Mouse (Mus musculus) midbrain, embryonic 16.5 days (tissue): ENCODE measurements around the gene 1700028J19Rik. TPM values are rescaled to one million over a fixed set of nuclear protein-coding genes. Genes with fewer than 3 reads are reported as not detected.
"Not testable (repeated sequence)": the region's sequence is repeated elsewhere in the genome, so short reads cannot be mapped to it uniquely, and the experiment has no call there.

ENCODE experiments used
- ATAC-seq: fragments of 200-750 bp; cut with Nextera tagmentation; 2 replicates; pipeline ENCODE4 v1.8.0; 2017; ENCODE audit warnings: moderate TSS enrichment
- H3K27ac ChIP-seq: fragments of 300-500 bp; sonication (generic); 2 replicates; pipeline ENCODE4 v1.5.1; 2014; ENCODE audit warnings: mild to moderate bottlenecking, low read length, mixed read lengths
- H3K27me3 ChIP-seq: fragments of 300-500 bp; sonication (generic); 2 replicates; pipeline ENCODE4 v1.6.1; 2014; ENCODE audit warnings: low read depth, low read length, mixed read lengths; ENCODE audit not compliant: control insufficient read depth, insufficient read depth
- H3K36me3 ChIP-seq: fragments of 300-500 bp; sonication (generic); 2 replicates; pipeline ENCODE4 v1.6.1; 2014; ENCODE audit warnings: mild to moderate bottlenecking, low read length, moderate library complexity, mixed read lengths; ENCODE audit not compliant: control insufficient read depth, insufficient read depth
- H3K4me1 ChIP-seq: fragments of 300-500 bp; sonication (generic); 2 replicates; pipeline ENCODE4 v1.6.1; 2014; ENCODE audit warnings: mild to moderate bottlenecking, low read length, mixed read lengths; ENCODE audit not compliant: control insufficient read depth, insufficient read depth
- H3K4me2 ChIP-seq: fragments of 300-500 bp; sonication (generic); 2 replicates; pipeline ENCODE4 v1.6.1; 2014; ENCODE audit warnings: mild to moderate bottlenecking, low read length, mixed read lengths
- H3K4me3 ChIP-seq: fragments of 300-500 bp; sonication (generic); 2 replicates; pipeline ENCODE4 v1.5.1; 2014; ENCODE audit warnings: low read depth, mild to moderate bottlenecking, low read length, moderate library complexity, mixed read lengths
- H3K9ac ChIP-seq: fragments of 300-500 bp; sonication (generic); 2 replicates; pipeline ENCODE4 v1.6.1; 2014; ENCODE audit warnings: low read depth, low read length, mixed read lengths
- H3K9me3 ChIP-seq: fragments of 300-500 bp; sonication (generic); replicated peaks from 2 replicates; pipeline ENCODE4 v1.6.1; 2014; ENCODE audit warnings: mild to moderate bottlenecking, low read length, mixed read lengths; ENCODE audit not compliant: control insufficient read depth, poor library complexity, severe bottlenecking
- WGBS: fragments of 180-500 bp; shearing (Covaris S2); extraction: QIAGEN DNeasy Blood & Tissue Kit; methylation state at CpG from one replicate; pipeline ENCODE4 v1.1.7; 2014; 5-methylcytosine and 5-hydroxymethylcytosine counted together
- polyA plus RNA-seq: library from polyadenylated mRNA; unstranded; fragments of >200 nt; fragmentation: Nextera tagmentation; extraction: Ambion mirVana; gene quantifications from 2 replicates; pipeline ENCODE4 v1.2.1, GENCODE M21; 2015

The 1700028J19Rik gene
- polyA plus RNA-seq, 1 experiment from 2014 or later, result 1.5 TPM

DNA sequence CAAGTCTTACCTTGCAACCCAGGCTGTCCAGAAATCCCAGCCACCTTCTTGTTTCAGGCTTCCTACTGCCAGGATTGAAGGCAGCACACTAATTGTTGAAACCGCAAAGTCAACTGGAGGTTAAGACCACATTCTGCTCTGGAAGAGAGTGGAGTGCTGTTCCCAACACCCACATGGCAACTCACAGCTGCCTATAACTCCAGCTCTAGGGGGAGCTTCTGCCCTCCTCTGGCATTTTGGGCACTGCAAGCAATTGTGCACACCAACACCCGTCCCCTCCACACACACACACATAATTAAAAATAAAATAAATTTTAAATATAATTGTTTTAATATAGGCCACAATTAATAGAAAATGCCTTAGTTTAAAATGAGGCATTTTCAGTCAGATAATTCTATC, 5.3 kb downstream of the 1700028J19Rik start:
- ATAC-seq, result no peak
- H3K27me3 ChIP-seq, result no peaks in the 10 kb centered on the region
- H3K36me3 ChIP-seq, result no peaks in the 10 kb centered on the region
- H3K9ac ChIP-seq, result no peak overlapping the region
- no peak overlapping the region for H3K4me3 ChIP-seq
- H3K27ac ChIP-seq, result no peak overlapping the region
- peaks cover 7% of the 10 kb centered on the region for H3K4me1 ChIP-seq
- 73% methylated on average over 2 of the region's 2 CpGs for WGBS
- H3K9me3 ChIP-seq, result no peaks in the 10 kb centered on the region
- H3K4me2 ChIP-seq, result no peak overlapping the region

GRCm38 (mm10) chr7:44240712-44241111, 5.8 kb downstream of the 1700028J19Rik start:
- ATAC-seq, result no peak
- WGBS, result 74% methylated on average over 1 of the region's 1 CpGs

GRCm38 (mm10) chr7:44239913-44240312, 6.6 kb downstream of the 1700028J19Rik start:
- WGBS, result 50% methylated on average over 2 of the region's 2 CpGs
- H3K27me3 ChIP-seq, result no peaks in the 10 kb centered on the region
- H3K4me1 ChIP-seq, result no peaks in the 10 kb centered on the region
- H3K27ac ChIP-seq, result no peak overlapping the region
- H3K4me3 ChIP-seq, result no peak overlapping the region
- ATAC-seq, result no peak
- no peak overlapping the region for H3K9ac ChIP-seq
- H3K9me3 ChIP-seq, result no peaks in the 10 kb centered on the region
- no peak overlapping the region for H3K4me2 ChIP-seq
- H3K36me3 ChIP-seq, result no peaks in the 10 kb centered on the region

More at GRCm38 (mm10) chr7:44240712-44241111, 5.8 kb downstream of the 1700028J19Rik start:
- Histone ChIP-seq H3K27ac (no peak overlapping the region), H3K4me2 (no peak overlapping the region), H3K36me3 (no peaks in the 10 kb centered on the region), H3K4me3 (no peak overlapping the region), H3K27me3 (no peaks in the 10 kb centered on the region), H3K9ac (no peak overlapping the region), H3K9me3 (no peaks in the 10 kb centered on the region), H3K4me1 (peaks cover 5% of the 10 kb centered on the region)

DNA sequence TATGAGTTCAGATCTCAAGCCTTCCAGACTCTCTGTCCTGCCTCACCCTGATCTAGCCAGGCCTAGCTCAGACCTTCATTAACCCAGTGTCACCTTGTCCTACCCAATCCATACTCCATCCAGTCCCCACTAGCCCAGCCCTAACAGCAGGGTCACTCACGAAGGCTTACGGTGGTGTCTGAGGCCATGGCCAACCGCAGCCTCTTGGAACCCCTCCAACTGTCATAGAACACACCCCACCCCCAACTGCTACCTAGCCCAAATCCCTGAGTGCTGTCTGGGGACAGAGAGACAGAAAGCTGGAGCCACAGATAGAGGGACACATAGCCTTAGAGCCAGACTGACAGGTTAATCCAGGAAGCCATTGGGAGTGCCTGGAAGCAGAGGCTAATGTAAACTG, 10.6 kb downstream of the 1700028J19Rik start, which contains the start of gene Gm36864:
Gm36864 (plus strand) TSS at position 269 of the 400 bp plus-strand sequence.
- ATAC-seq, result no peak
- WGBS, result 82% methylated on average over 3 of the region's 3 CpGs
- H3K4me1 ChIP-seq, result no peaks in the 10 kb centered on the region
- H3K27me3 ChIP-seq, result no peaks in the 10 kb centered on the region
- H3K27ac ChIP-seq, result no peak within 1 kb of the TSS
- H3K4me3 ChIP-seq, result no peak within 1 kb of the TSS
- no peaks in the 10 kb centered on the region for H3K9me3 ChIP-seq
- H3K9ac ChIP-seq, result no peak within 1 kb of the TSS
- H3K4me2 ChIP-seq, result no peak within 1 kb of the TSS
- no peaks in the 10 kb centered on the region for H3K36me3 ChIP-seq

DNA sequence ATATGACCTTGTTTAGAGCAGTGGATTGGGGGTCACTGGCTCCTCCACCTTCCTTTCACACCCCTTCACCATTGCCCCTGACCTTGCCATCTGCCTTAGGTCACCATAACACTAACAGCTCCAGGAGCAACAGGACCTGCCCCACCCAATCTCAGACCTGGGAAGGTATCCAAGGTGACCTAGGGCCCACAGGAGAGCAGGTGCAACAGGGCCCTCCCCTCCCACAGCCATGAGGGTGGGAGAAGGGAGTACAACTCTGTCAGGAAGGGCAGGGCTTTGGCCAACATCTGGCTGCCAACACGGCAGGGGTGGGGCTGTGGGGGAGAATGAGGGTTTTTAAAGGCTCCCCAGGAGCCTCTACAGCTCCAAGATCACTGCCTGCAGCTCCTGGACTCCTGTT, 21.4 kb downstream of the 1700028J19Rik start, which contains the start of gene Klk1:
Klk1 (plus strand) TSS at position 285 of the 400 bp plus-strand sequence.
- ATAC-seq, result no peak
- Histone ChIP-seq H3K27ac (no peak within 1 kb of the TSS), H3K27me3 (no peaks in the 10 kb centered on the region), H3K4me3 (no peak within 1 kb of the TSS), H3K9me3 (no peaks in the 10 kb centered on the region), H3K4me1 (no peaks in the 10 kb centered on the region), H3K9ac (no peak within 1 kb of the TSS), H3K36me3 (no peaks in the 10 kb centered on the region), H3K4me2 (no peak within 1 kb of the TSS)
- WGBS, result 50% methylated on average over 1 of the region's 1 CpGs

DNA sequence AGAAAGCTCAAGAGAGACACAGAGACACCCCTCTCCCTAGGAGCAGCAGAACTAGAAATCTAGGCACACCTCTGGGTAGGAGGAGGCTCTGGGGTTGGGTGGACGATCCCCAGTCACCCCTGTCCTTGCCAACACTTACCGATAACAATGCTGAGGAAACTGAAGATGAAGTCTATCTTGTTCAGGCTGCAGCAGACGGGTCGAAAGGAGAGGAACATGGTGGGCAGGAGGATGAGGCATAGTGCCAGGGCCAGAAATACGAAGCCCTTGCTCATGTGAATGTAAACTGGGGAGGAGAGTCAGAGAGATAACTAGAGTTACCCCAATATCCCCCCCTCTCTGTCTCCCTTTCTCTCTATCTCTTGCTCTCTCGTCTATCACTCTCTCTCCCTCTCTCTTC, 24.2 kb downstream of the 1700028J19Rik start:
- WGBS, result 78% methylated on average over 6 of the region's 6 CpGs
- ATAC-seq, H3K4me1 ChIP-seq, H3K9ac ChIP-seq, H3K4me3 ChIP-seq, H3K9me3 ChIP-seq, H3K36me3 ChIP-seq, H3K4me2 ChIP-seq, H3K27me3 ChIP-seq, H3K27ac ChIP-seq: not testable (repeated sequence)

DNA sequence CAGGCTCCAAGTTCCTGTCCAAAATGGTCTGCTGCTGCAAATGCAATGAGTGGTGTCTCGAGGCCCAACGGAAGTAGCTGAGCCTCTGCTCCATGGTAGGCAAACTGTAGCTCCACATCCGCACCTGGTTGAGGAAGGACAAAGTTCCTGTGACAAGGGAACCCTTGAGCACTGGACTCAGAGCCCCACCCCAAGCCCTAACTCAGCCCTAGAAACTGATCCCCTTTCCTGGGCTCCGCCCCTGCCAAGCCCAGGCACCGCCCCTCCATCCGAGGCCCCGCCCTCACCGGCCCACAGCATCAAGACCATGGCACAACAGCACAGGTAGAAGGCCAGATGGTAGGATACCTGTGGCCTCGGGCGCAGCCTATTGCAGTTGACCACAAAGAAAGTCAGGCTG, 24.9 kb downstream of the 1700028J19Rik start:
- 69% methylated on average over 8 of the region's 10 CpGs for WGBS
- not testable (repeated sequence) for H3K27ac ChIP-seq

GRCm38 (mm10) chr7:44215645-44216044, 30.9 kb downstream of the 1700028J19Rik start, which contains the start of gene Klk1b5:
TSS of gene Klk1b5 (plus strand) at chr7:44215945.
- Histone ChIP-seq H3K4me3 (no peak within 1 kb of the TSS), H3K27ac (no peak within 1 kb of the TSS), H3K9me3 (no peaks in the 10 kb centered on the region), H3K4me2 (no peak within 1 kb of the TSS), H3K9ac (no peak within 1 kb of the TSS), H3K27me3 (no peaks in the 10 kb centered on the region), H3K4me1 (no peaks in the 10 kb centered on the region), H3K36me3 (no peaks in the 10 kb centered on the region)
- WGBS, result 93% methylated on average over 1 of the region's 1 CpGs
- ATAC-seq, result no peak

More for the DNA sequence above, 24.9 kb downstream of the 1700028J19Rik start:
- not testable (repeated sequence) for H3K9ac ChIP-seq, H3K4me3 ChIP-seq, H3K36me3 ChIP-seq, ATAC-seq, H3K9me3 ChIP-seq, H3K4me1 ChIP-seq, H3K27me3 ChIP-seq, H3K4me2 ChIP-seq

GRCm38 (mm10) chr7:44208307-44208706, 38.2 kb downstream of the 1700028J19Rik start:
- H3K4me3 ChIP-seq, result no peak overlapping the region
- H3K27ac ChIP-seq, result no peak overlapping the region
- H3K9me3 ChIP-seq, result no peaks in the 10 kb centered on the region
- no peak overlapping the region for H3K9ac ChIP-seq
- no peaks in the 10 kb centered on the region for H3K4me1 ChIP-seq
- no peak overlapping the region for H3K4me2 ChIP-seq
- ATAC-seq, result no peak
- no peaks in the 10 kb centered on the region for H3K27me3 ChIP-seq
- WGBS, result 92% methylated on average over 3 of the region's 3 CpGs
- no peaks in the 10 kb centered on the region for H3K36me3 ChIP-seq
